Mouse (Mus musculus) CH12.LX (cell line): ENCODE data around the gene Prg2. TPM values are rescaled to one million over a fixed set of nuclear protein-coding genes. Genes with fewer than 3 reads are reported as not detected.

Experiments
- DNase-seq: peaks from one replicate; pipeline ENCODE4 v3.0.0-alpha.2; 2013; ENCODE audit errors: extremely low read depth
- H3K27ac ChIP-seq: 2 replicates; pipeline ENCODE4 v1.5.1; 2012; ENCODE audit warnings: low read depth, mild to moderate bottlenecking, control low read depth, moderate library complexity; ENCODE audit not compliant: insufficient read depth
- H3K27me3 ChIP-seq: replicated peaks from 2 replicates; pipeline ENCODE3; 2012; ENCODE audit warnings: inconsistent platforms
- H3K36me3 ChIP-seq, 2 experiments: replicated peaks in 1 of 2; 2 replicates each; pipeline versions ENCODE3 to v1.6.1; 2012; ENCODE audit warnings: inconsistent platforms in 1 of 2, low read length in 1 of 2, mild to moderate bottlenecking in 1 of 2, mixed read lengths in 1 of 2, moderate library complexity in 1 of 2; ENCODE audit not compliant: control insufficient read depth in 1 of 2, insufficient read depth in 1 of 2
- H3K4me1 ChIP-seq, 2 experiments: 2 replicates each; pipeline ENCODE4 v1.6.1; 2012; ENCODE audit warnings: inconsistent platforms in 1 of 2, moderate library complexity in 1 of 2; ENCODE audit not compliant: insufficient read depth in 2 of 2, control insufficient read depth in 1 of 2
- H3K4me2 ChIP-seq: 2 replicates; pipeline ENCODE4 v1.6.1; 2012; ENCODE audit warnings: low read depth, mild to moderate bottlenecking, control low read depth; ENCODE audit not compliant: poor library complexity, insufficient read depth, severe bottlenecking
- H3K4me3 ChIP-seq, 3 experiments: fragments of 150-350 bp in 1 of 3; sonication (generic) in 1 of 3; replicated peaks in 1 of 3; 2 replicates each; pipeline versions ENCODE3 to v1.5.1; 2011 to 2012; ENCODE audit warnings: low read depth in 2 of 3, low read length in 2 of 3, mild to moderate bottlenecking in 2 of 3, moderate library complexity in 2 of 3, control low read depth in 1 of 3, improper control_type of control experiment in 1 of 3, inconsistent platforms in 1 of 3, mixed read lengths in 1 of 3; ENCODE audit not compliant: poor library complexity in 1 of 3
- H3K79me2 ChIP-seq: replicated peaks from 2 replicates; pipeline ENCODE4 v1.6.1; 2012; ENCODE audit warnings: mild to moderate bottlenecking, moderate library complexity; ENCODE audit not compliant: control insufficient read depth, poor library complexity, insufficient read depth, severe bottlenecking; ENCODE audit errors: extremely low read depth
- H3K9ac ChIP-seq: 2 replicates; pipeline ENCODE4 v1.6.1; 2012; ENCODE audit warnings: low read depth, mild to moderate bottlenecking, control low read depth, moderate library complexity; ENCODE audit not compliant: insufficient read depth
- H3K9me3 ChIP-seq: replicated peaks from 2 replicates; pipeline ENCODE3; 2012; ENCODE audit warnings: low read length, inconsistent platforms, mixed read lengths
- CHD1 ChIP-seq: IDR thresholded peaks from 2 replicates; pipeline ENCODE4 v1.6.1; 2012; ENCODE audit warnings: low read depth, low read length, improper control_type of control experiment, inconsistent platforms
- CHD2 ChIP-seq: IDR thresholded peaks from 2 replicates; pipeline ENCODE4 v1.6.1; 2011; ENCODE audit warnings: low read length, improper control_type of control experiment
- CTCF ChIP-seq, 2 experiments: IDR thresholded peaks in 1 of 2; conservative IDR thresholded peaks in 1 of 2; 2 replicates each; pipeline ENCODE4 v1.5.1; 2011 to 2012; ENCODE audit warnings: low read depth in 2 of 2, low read length in 2 of 2, improper control_type of control experiment in 1 of 2, inconsistent platforms in 1 of 2, mild to moderate bottlenecking in 1 of 2, moderate library complexity in 1 of 2
- E2F4 ChIP-seq: IDR thresholded peaks from 2 replicates; pipeline ENCODE4 v1.6.1; 2011; ENCODE audit warnings: low read depth, low read length, improper control_type of control experiment; ENCODE audit not compliant: insufficient replicate concordance
- EP300 ChIP-seq: IDR thresholded peaks from 2 replicates; pipeline ENCODE4 v1.6.1; 2011; ENCODE audit warnings: low read length, improper control_type of control experiment
- ETS1 ChIP-seq: conservative IDR thresholded peaks from 2 replicates; pipeline ENCODE4 v1.6.1; 2012; ENCODE audit warnings: low read depth, mild to moderate bottlenecking, inconsistent platforms, low read length, improper control_type of control experiment, moderate library complexity
- HCFC1 ChIP-seq: IDR thresholded peaks from 2 replicates; pipeline ENCODE4 v1.6.1; 2012; ENCODE audit warnings: low read depth, mild to moderate bottlenecking, inconsistent platforms, low read length, improper control_type of control experiment
- JUN ChIP-seq: IDR thresholded peaks from 2 replicates; pipeline ENCODE4 v1.6.1; 2011; ENCODE audit warnings: low read depth, mild to moderate bottlenecking, low read length, improper control_type of control experiment, moderate library complexity; ENCODE audit not compliant: insufficient read depth
- JUND ChIP-seq: conservative IDR thresholded peaks from 2 replicates; pipeline ENCODE4 v1.6.1; 2011; ENCODE audit warnings: low read depth, low read length, improper control_type of control experiment
- KAT2A ChIP-seq: IDR thresholded peaks from 2 replicates; pipeline ENCODE4 v1.6.1; 2012; ENCODE audit warnings: low read length, improper control_type of control experiment, inconsistent platforms; ENCODE audit not compliant: insufficient replicate concordance
- MAFK ChIP-seq: IDR thresholded peaks from 2 replicates; pipeline ENCODE4 v1.6.1; 2011; ENCODE audit warnings: low read length, improper control_type of control experiment; ENCODE audit not compliant: insufficient replicate concordance
- MXI1 ChIP-seq: IDR thresholded peaks from 2 replicates; pipeline ENCODE4 v1.6.1; 2011; ENCODE audit warnings: mild to moderate bottlenecking, low read depth, low read length, improper control_type of control experiment
- MYC ChIP-seq: IDR thresholded peaks from 2 replicates; pipeline ENCODE4 v1.6.1; 2011; ENCODE audit warnings: low read depth, mild to moderate bottlenecking, improper control_type of control experiment, low read length
- NRF1 ChIP-seq: IDR thresholded peaks from 2 replicates; pipeline ENCODE4 v1.6.1; 2014; ENCODE audit warnings: low read depth, mild to moderate bottlenecking, inconsistent platforms, low read length, improper control_type of control experiment, moderate library complexity
- PAX5 ChIP-seq: IDR thresholded peaks from 2 replicates; pipeline ENCODE4 v1.6.1; 2012; ENCODE audit warnings: low read length, inconsistent platforms, mixed read lengths
- POLR2A ChIP-seq: IDR thresholded peaks from 2 replicates; pipeline ENCODE4 v1.6.1; 2011; ENCODE audit warnings: low read depth, mild to moderate bottlenecking, improper control_type of control experiment, low read length
- SIN3A ChIP-seq: IDR thresholded peaks from 2 replicates; pipeline ENCODE4 v1.6.1; 2012; ENCODE audit warnings: low read length, improper control_type of control experiment, inconsistent platforms
- SMC3 ChIP-seq: IDR thresholded peaks from 2 replicates; pipeline ENCODE4 v1.6.1; 2011; ENCODE audit warnings: low read depth, low read length, improper control_type of control experiment
- USF1 ChIP-seq: IDR thresholded peaks from 2 replicates; pipeline ENCODE4 v1.6.1; 2014; ENCODE audit warnings: low read depth, mild to moderate bottlenecking, inconsistent platforms, low read length, improper control_type of control experiment
- ZNF384 ChIP-seq: IDR thresholded peaks from 2 replicates; pipeline ENCODE4 v1.6.1; 2012; ENCODE audit warnings: low read depth, low read length, improper control_type of control experiment, inconsistent platforms
- dilution Hi-C: fragments of 300-500 bp; cut with MboI; formaldehyde crosslinking; loops from 2 replicates; pipeline ENCODE4 v1.14.3; 2020; ENCODE audit warnings: low sequenced_read_pairs; ENCODE audit not compliant: extremely low pct_unique_long_range_greater_than_20kb, extremely low pct_ligation_motif_present
- in situ Hi-C: fragments of 300-500 bp; cut with MboI; formaldehyde crosslinking; loops from 3 replicates; pipeline ENCODE4 v1.14.3; 2019; ENCODE audit warnings: low sequenced_read_pairs, low pct_ligation_motif_present, low pct_unique_long_range_greater_than_20kb, mixed read lengths
- polyA plus RNA-seq: library from polyadenylated mRNA; unstranded; fragments of >175 nt; gene quantifications from 2 replicates; pipeline ENCODE4 v1.2.1, GENCODE M21; 2012; ENCODE audit warnings: low read depth; ENCODE audit not compliant: insufficient read length
- total RNA-seq, 2 experiments: library from RNA; depleted of rRNA; stranded (reverse); fragments of 300-350 nt in 1 of 2; fragments of >200 nt in 1 of 2; gene quantifications; 2 replicates each; pipeline ENCODE4 v1.2.3; 2012 to 2014

The Prg2 gene
- total and polyA plus RNA-seq, 3 experiments: 0.60 to 0.93 (median 0.81) TPM

DNA sequence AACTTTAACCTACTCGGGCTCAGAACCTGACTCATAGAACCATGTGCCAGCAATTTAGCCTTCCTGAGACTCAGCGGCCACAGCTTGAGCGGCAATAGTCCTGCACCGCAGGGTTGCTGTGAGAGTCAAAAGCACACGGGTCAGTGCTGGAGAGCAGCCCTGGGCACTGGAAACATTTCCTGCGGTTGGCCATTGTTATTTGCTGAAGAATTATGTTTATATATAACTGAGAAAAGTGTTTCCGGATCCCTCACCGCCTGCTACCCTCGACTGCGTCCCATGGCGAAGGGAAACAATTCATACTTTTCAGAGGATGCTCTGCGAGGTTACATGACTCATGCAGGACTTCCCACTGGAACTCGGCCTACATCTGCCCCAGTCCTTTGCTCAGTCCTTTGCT is 21.2 kb downstream of the Prg2 start:
- dilution Hi-C loops: no loop called here
- peaks cover 0 to 19% of the 10 kb centered on the region in 2 experiments; a peak in 2 of 4 replicates for H3K4me1 ChIP-seq
- no peaks in the 10 kb centered on the region for H3K27me3 ChIP-seq
- no peak for TF ChIP-seq CHD1
- no peak for TF ChIP-seq ETS1
- TF ChIP-seq MYC: no peak
- TF ChIP-seq NRF1: no peak
- no peak for TF ChIP-seq USF1
- TF ChIP-seq SIN3A: no peak
- no peak for TF ChIP-seq MAFK
- no peak for TF ChIP-seq KAT2A
- no peak for TF ChIP-seq PAX5
- TF ChIP-seq EP300: no peak
- no peak for TF ChIP-seq JUN
- H3K4me3 ChIP-seq: no peak overlapping the region
- H3K27ac ChIP-seq: no peak overlapping the region
- in situ Hi-C loops: loop anchor here (5.0 kb wide), 1 partner anchor 39 kb away; no protein-coding TSS in a partner anchor
- no peaks in the 10 kb centered on the region for H3K79me2 ChIP-seq
- H3K4me2 ChIP-seq: no peak overlapping the region
- no peak for DNase-seq
- H3K9ac ChIP-seq: no peak overlapping the region
- H3K36me3 ChIP-seq: peaks cover 0 to 8% of the 10 kb centered on the region in 2 experiments
- H3K9me3 ChIP-seq: no peaks in the 10 kb centered on the region

DNA sequence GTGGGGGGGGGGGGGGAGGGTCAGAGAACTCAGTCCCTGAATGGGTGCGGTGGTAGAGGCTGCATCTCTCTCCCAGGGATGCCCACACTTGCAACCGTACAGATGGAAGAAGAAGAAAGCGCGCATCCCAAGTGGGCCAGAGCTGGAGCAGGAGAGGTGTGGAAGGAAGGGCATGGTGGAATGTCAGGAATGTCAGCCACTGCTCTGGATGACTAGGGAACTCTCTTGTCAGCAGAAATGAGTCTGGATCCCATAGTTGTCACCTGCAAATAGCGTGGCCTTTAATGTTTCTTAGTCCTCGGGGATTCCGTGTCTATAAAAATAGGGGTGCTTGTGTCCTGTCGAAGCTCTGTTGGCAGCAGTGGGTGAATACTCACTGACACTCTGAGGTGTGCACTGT is 22.3 kb downstream of the Prg2 start:
- in situ Hi-C loops: loop anchor here (5.0 kb wide), 1 partner anchor 40 kb away; no protein-coding TSS in a partner anchor
- Histone ChIP-seq H3K9ac (no peak overlapping the region), H3K4me2 (no peak overlapping the region)
- no peak for TF ChIP-seq SMC3
- TF ChIP-seq, all 38 proteins: peak for 0
- no peaks in the 10 kb centered on the region for H3K9me3 ChIP-seq
- no peak for DNase-seq
- dilution Hi-C loops: no loop called here
- no peaks in the 10 kb centered on the region for H3K79me2 ChIP-seq
- H3K27ac ChIP-seq: no peak overlapping the region
- H3K4me1 ChIP-seq: peaks cover 0 to 22% of the 10 kb centered on the region in 2 experiments; a peak in 2 of 4 replicates
- H3K4me3 ChIP-seq: no peak overlapping the region
- H3K36me3 ChIP-seq: peaks cover 0 to 8% of the 10 kb centered on the region in 2 experiments
- no peaks in the 10 kb centered on the region for H3K27me3 ChIP-seq

DNA sequence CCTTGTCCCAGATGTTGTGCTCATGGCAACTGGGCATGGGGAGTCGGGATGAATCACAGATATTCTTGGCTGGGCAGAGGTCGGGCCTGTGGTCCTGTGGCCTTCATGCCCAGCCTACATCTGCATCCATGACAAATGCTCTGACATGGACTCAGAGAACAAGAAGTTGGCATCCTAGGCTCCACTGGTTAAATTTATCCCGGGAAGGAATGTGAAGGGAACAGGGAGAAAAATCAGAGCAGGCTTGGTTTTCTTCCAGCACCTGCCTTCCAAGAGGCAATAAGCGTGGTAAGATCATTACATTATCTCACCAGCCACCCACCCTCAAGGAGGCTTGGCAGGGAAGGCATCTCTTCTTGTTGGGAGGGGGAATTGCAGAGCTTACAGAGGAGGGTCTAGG is 24.1 kb downstream of the Prg2 start:
- H3K9ac ChIP-seq: no peak overlapping the region
- no peaks in the 10 kb centered on the region for H3K27me3 ChIP-seq
- H3K79me2 ChIP-seq: no peaks in the 10 kb centered on the region
- peaks cover 0 to 7% of the 10 kb centered on the region in 2 experiments for H3K36me3 ChIP-seq
- dilution Hi-C loops: no loop called here
- in situ Hi-C loops: loop anchor here (5.0 kb wide), 1 partner anchor 42 kb away; no protein-coding TSS in a partner anchor
- TF ChIP-seq ZNF384 (no peak), E2F4 (no peak), SIN3A (no peak), MAFK (no peak), MXI1 (no peak), JUND (no peak), KAT2A (no peak), CTCF (conservative IDR thresholded peaks at IDR 0.05 in 1 of 2, IDR thresholded peaks at IDR 0.05 in 1 of 2; ENCODE audit: low read depth in 2 of 2, low read length in 2 of 2) (no peak), POLR2A (no peak), CHD2 (no peak), JUN (no peak), HCFC1 (no peak)
- no peaks in the 10 kb centered on the region for H3K9me3 ChIP-seq
- H3K4me1 ChIP-seq: peaks cover 0 to 23% of the 10 kb centered on the region in 2 experiments; a peak in 2 of 4 replicates
- no peak overlapping the region for H3K4me3 ChIP-seq
- no peak overlapping the region for H3K27ac ChIP-seq
- H3K4me2 ChIP-seq: no peak overlapping the region
- DNase-seq: no peak
